Mouse (Mus musculus) kidney, adult 2 months (tissue): ENCODE measurements around the gene Txnip.

Experiments
- CTCF ChIP-seq: fragments of 200-500 bp; conservative IDR thresholded peaks from 2 replicates; pipeline ENCODE4 v1.5.1; 2011; ENCODE audit warnings: low read depth, mild to moderate bottlenecking, control low read depth, low read length, moderate library complexity, mixed read lengths; ENCODE audit not compliant: insufficient read depth, insufficient read length
- POLR2A ChIP-seq: fragments of 200-500 bp; IDR thresholded peaks from one replicate; pipeline ENCODE4 v1.6.1; 2011; ENCODE audit warnings: low read depth, low read length, control low read depth

DNA sequence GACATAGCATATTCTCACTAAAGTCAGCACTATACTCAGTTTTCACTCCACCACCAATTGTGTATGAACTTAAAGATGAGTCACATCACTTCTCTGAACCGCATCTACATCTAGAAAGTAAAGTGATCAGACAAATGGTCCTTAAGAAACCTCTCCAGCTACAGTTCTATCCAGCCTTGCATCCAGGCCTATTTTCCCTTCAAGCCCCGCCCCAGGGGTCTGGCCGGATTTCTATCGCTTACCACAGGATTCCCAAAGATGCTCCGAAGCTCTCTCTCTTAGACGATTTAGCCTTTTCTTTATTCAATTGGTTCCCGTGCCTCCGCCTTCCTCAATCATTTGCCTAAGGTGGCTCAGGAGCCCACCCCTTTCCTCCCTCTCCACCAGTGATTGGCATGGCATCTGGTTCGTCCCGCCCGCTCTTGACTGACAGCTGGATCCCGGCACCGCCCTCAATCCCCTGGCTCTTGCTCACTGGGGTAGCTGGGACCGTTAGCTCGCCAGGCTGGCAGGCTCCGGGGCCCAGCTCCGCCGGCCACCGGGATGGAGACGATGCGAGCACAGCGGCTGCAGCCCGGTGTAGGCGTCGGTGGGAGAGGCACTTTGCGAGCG lies 43.0 kb downstream of the Txnip start, which contains the start of gene Lix1l:
- no peak for TF ChIP-seq CTCF
- TF ChIP-seq POLR2A = no peak
